18 mouse cellular contexts compared by ENCODE assay signal in the genomic region with DNA sequence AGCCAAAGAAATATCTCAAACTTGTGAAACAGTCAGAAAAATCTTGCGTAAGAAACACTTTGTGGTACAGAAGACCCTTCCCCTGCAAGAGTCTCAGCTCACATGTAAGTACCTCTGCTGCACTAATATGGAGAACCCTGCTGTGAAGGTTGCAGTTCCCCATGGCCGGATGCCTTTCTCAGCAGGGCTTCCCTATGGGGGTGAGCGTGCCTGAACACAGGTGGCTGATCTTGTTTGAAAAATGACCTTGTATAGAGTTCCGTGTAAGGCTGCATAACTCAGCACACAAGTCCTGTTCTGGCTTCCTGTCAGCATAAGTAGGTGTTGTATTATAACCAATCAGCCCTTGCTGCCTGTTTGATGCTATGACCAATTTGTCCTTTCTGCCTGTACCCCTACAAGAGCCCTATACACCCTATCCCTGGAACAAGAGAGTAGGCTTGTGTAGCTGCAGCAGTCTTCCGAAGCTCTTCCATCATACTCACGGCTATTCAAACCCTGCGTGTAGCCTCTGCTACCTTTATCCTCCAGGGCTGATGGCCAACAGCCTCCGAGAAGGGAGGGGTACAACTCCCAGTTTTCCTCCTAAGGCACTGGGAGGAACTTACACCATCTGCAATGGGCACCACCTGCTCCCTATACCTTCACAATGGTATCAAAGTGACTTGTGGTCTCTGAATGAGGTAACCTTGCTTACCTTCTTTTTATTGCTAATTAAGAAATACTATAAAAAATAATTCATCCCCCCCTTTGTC.
DNase-seq lines count a peak whose midpoint lies in the region; ATAC-seq lines count a peak whose summit lies in the region.
"Had no signal": no experiment of that assay in that cellular context is flagged by ENCODE, and none has a peak within 500 bp of the region (broad histone marks: within the 10 kb centered on the region; RNA-seq: fewer than 3 reads in every experiment).

No protein-coding gene starts in this region.

- DNase-seq in cerebellum, postnatal 10 days: no peak
- peak; percentile 87 for DNase-seq in A20 (ENCODE audit: low read depth, low spot score)
- DNase-seq in cerebellum, adult 18-20 months: peak; percentile 32 to 66
- DNase-seq in cerebellum, postnatal 36 days: peak; percentile 29 to 39
- no peak for DNase-seq in spleen, adult 18-20 months
- DNase-seq: adrenal gland, adult 2 months; forebrain, postnatal 0 days; gastrocnemius, postnatal 36 days; kidney, adult 11 months; lung, adult 18-20 months; lung, postnatal 10 days; midbrain, embryonic 14.5 days; thymus, postnatal 25 days had no signal

- ATAC-seq in cerebellum, adult (ENCODE audit: insufficient number of reproducible peaks, low FRiP score, low TSS enrichment): peak; percentile 80
- ATAC-seq in megakaryocyte progenitor cell, adult 5-6 weeks (replicated peaks; ENCODE audit: poor library complexity): no peak
- ATAC-seq in erythroblast, adult 5-6 weeks (replicated peaks; ENCODE audit: low FRiP score, poor library complexity, severe bottlenecking): no peak
- ATAC-seq: forebrain, postnatal 0 days; hindbrain, embryonic 16.5 days; liver, embryonic 12.5 days had no signal

Comparison
In these comparisons a context has a peak if more than half of its experiments do, and no peak if none do; other contexts are left out.
1. DNase-seq: peak in A20 (single experiment), cerebellum, adult 18-20 months (2 of 2) and cerebellum, postnatal 36 days (2 of 2); none in cerebellum, postnatal 10 days (0 of 2) and spleen, adult 18-20 months (0 of 2).